Mouse (Mus musculus) lung, postnatal 0 days (tissue): ENCODE data around the gene BC048562. TPM values are rescaled to one million over a fixed set of nuclear protein-coding genes. Genes with fewer than 3 reads are reported as not detected.

Experiments
- ATAC-seq: fragments of 200-750 bp; cut with Nextera tagmentation; 2 replicates; pipeline ENCODE4 v1.8.0; 2017; ENCODE audit warnings: moderate library complexity
- DNase-seq: peaks from one replicate; pipeline ENCODE4 v3.0.0-alpha.2; 2016; ENCODE audit warnings: low spot score
- H3K27ac ChIP-seq: fragments of 300-500 bp; sonication (generic); 2 replicates; pipeline ENCODE4 v1.5.1; 2014; ENCODE audit warnings: antibody characterized with exemption, mild to moderate bottlenecking, low read length, mixed read lengths
- H3K27me3 ChIP-seq: fragments of 300-500 bp; sonication (generic); replicated peaks from 2 replicates; pipeline ENCODE4 v1.6.1; 2014; ENCODE audit warnings: low read length, mixed read lengths; ENCODE audit not compliant: insufficient read depth
- H3K36me3 ChIP-seq: fragments of 300-500 bp; sonication (generic); 2 replicates; pipeline ENCODE4 v1.6.1; 2014; ENCODE audit warnings: low read length, mixed read lengths; ENCODE audit not compliant: insufficient read depth
- H3K4me1 ChIP-seq: fragments of 300-500 bp; sonication (generic); 2 replicates; pipeline ENCODE4 v1.6.1; 2014; ENCODE audit warnings: antibody characterized with exemption, low read depth, low read length, mixed read lengths; ENCODE audit not compliant: insufficient read depth
- H3K4me2 ChIP-seq: fragments of 300-500 bp; sonication (generic); replicated peaks from 2 replicates; pipeline ENCODE4 v1.6.1; 2014; ENCODE audit warnings: low read depth, mild to moderate bottlenecking, low read length, moderate library complexity, mixed read lengths
- H3K4me3 ChIP-seq: fragments of 300-500 bp; sonication (generic); 2 replicates; pipeline ENCODE4 v1.5.1; 2014; ENCODE audit warnings: low read depth, low read length
- H3K9ac ChIP-seq: fragments of 300-500 bp; sonication (generic); replicated peaks from 2 replicates; pipeline ENCODE4 v1.6.1; 2014; ENCODE audit warnings: low read depth, mild to moderate bottlenecking
- H3K9me3 ChIP-seq: fragments of 300-500 bp; sonication (generic); 2 replicates; pipeline ENCODE4 v1.6.1; 2016; ENCODE audit warnings: low read length, mixed read lengths
- CTCF ChIP-seq: IDR thresholded peaks from 2 replicates; pipeline ENCODE4 v1.5.1; 2016; ENCODE audit warnings: antibody characterized with exemption, mild to moderate bottlenecking
- EP300 ChIP-seq: IDR thresholded peaks from 2 replicates; pipeline ENCODE4 v1.6.1; 2016; ENCODE audit warnings: antibody characterized with exemption, mild to moderate bottlenecking, control low read depth
- WGBS: fragments of 180-500 bp; shearing (Covaris S2); extraction: QIAGEN DNeasy Blood & Tissue Kit; methylation state at CpG from one replicate; pipeline ENCODE4 v1.1.7; 2014; 5-methylcytosine and 5-hydroxymethylcytosine counted together
- polyA plus RNA-seq: library from polyadenylated mRNA; unstranded; fragments of >200 nt; fragmentation: Nextera tagmentation; extraction: Ambion mirVana; gene quantifications from 2 replicates; pipeline ENCODE4 v1.2.1, GENCODE M21; 2015

BC048562 gene
- polyA plus RNA-seq, 1 experiment from 2014 or later: not detected

GRCm38 (mm10) chr9:108479721-108480351, 43.6 kb downstream of the BC048562 start, which contains the start of gene Lamb2:
Gene Lamb2, plus strand, starts transcription at chr9:108479736.
- TF ChIP-seq EP300: no peak
- no peak for TF ChIP-seq CTCF
- peaks cover 24% of the 10 kb centered on the region; the same call in 1 of the 2 replicates for H3K36me3 ChIP-seq
- DNase-seq (peak; percentile 91), ATAC-seq (peak; percentile 71)
- H3K9ac ChIP-seq: peak within 1 kb of the TSS; percentile 76
- H3K4me3 ChIP-seq: peak within 1 kb of the TSS; percentile 57
- H3K9me3 ChIP-seq: no peaks in the 10 kb centered on the region
- H3K4me1 ChIP-seq: peaks cover 14% of the 10 kb centered on the region
- no peaks in the 10 kb centered on the region for H3K27me3 ChIP-seq
- peak within 1 kb of the TSS; percentile 85 for H3K27ac ChIP-seq
- peak within 1 kb of the TSS; percentile 81 for H3K4me2 ChIP-seq
- WGBS: 3% methylated on average over 10 of the region's 10 CpGs

GRCm38 (mm10) chr9:108480813-108481519, 44.7 kb downstream of the BC048562 start:
- peak overlapping the region; percentile 81; the same call in 1 of the 2 replicates for H3K4me2 ChIP-seq
- peak overlapping the region; percentile 57 for H3K4me3 ChIP-seq
- TF ChIP-seq EP300 (no peak), CTCF (no peak)
- 86% methylated on average over 28 of the region's 28 CpGs for WGBS
- 0 out of 2 replicates have a peak overlapping the region, but pooled peaks have one; percentile 76 for H3K9ac ChIP-seq
- H3K27ac ChIP-seq: no peak overlapping the region
- no peaks in the 10 kb centered on the region for H3K9me3 ChIP-seq
- H3K36me3 ChIP-seq: peaks cover 33% of the 10 kb centered on the region; the same call in 1 of the 2 replicates
- no peaks in the 10 kb centered on the region for H3K27me3 ChIP-seq
- no peak for DNase-seq
- H3K4me1 ChIP-seq: peaks cover 14% of the 10 kb centered on the region
- no peak for ATAC-seq

- Histone ChIP-seq H3K27me3 (no peaks in the 10 kb centered on the region), H3K36me3 (peaks cover 39% of the 10 kb centered on the region; the same call in 1 of the 2 replicates), H3K4me1 (peaks cover 14% of the 10 kb centered on the region), H3K9ac (no peak overlapping the region), H3K9me3 (no peaks in the 10 kb centered on the region), H3K4me2 (no peak overlapping the region), H3K4me3 (no peak overlapping the region), H3K27ac (no peak overlapping the region)
- 88% methylated on average over 19 of the region's 19 CpGs for WGBS
- no peak for DNase-seq
- TF ChIP-seq EP300 (no peak), CTCF (no peak)
- ATAC-seq: no peak
Measured at GRCm38 (mm10) chr9:108481520-108482210, 45.4 kb downstream of the BC048562 start.

GRCm38 (mm10) chr9:108483051-108483790, 46.9 kb downstream of the BC048562 start:
- Histone ChIP-seq H3K27me3 (no peaks in the 10 kb centered on the region), H3K27ac (no peak overlapping the region), H3K9ac (no peak overlapping the region), H3K4me1 (peaks cover 14% of the 10 kb centered on the region), H3K4me2 (no peak overlapping the region), H3K4me3 (no peak overlapping the region), H3K9me3 (no peaks in the 10 kb centered on the region), H3K36me3 (peaks cover 53% of the 10 kb centered on the region)
- TF ChIP-seq CTCF (no peak), EP300 (no peak)
- WGBS: 94% methylated on average over 18 of the region's 18 CpGs
- ATAC-seq (no peak), DNase-seq (no peak)

- WGBS: 90% methylated on average over 15 of the region's 15 CpGs
- H3K4me2 ChIP-seq: no peak overlapping the region
- H3K36me3 ChIP-seq: peaks cover 61% of the 10 kb centered on the region
- DNase-seq (no peak), ATAC-seq (no peak)
- no peak overlapping the region for H3K4me3 ChIP-seq
- peaks cover 13% of the 10 kb centered on the region for H3K4me1 ChIP-seq
- no peak overlapping the region for H3K27ac ChIP-seq
- H3K27me3 ChIP-seq: no peaks in the 10 kb centered on the region
- H3K9me3 ChIP-seq: no peaks in the 10 kb centered on the region
- no peak overlapping the region for H3K9ac ChIP-seq
- TF ChIP-seq EP300 (no peak), CTCF (no peak)
Measured at GRCm38 (mm10) chr9:108484021-108484420, 47.7 kb downstream of the BC048562 start.
